Mouse (Mus musculus) cortical plate, adult 2 months (tissue): ENCODE data around the gene Aox3. TPM values are rescaled to one million over a fixed set of nuclear protein-coding genes. Genes with fewer than 3 reads are reported as not detected.

ENCODE experiments used
- H3K27ac ChIP-seq: fragments of 200-500 bp; 2 replicates; pipeline ENCODE4 v1.5.1; 2012; ENCODE audit warnings: low read length, control low read depth, inconsistent platforms; ENCODE audit not compliant: insufficient read depth
- H3K4me1 ChIP-seq: fragments of 200-500 bp; 2 replicates; pipeline ENCODE4 v1.6.1; 2011; ENCODE audit warnings: low read length; ENCODE audit not compliant: control insufficient read depth, insufficient read depth
- H3K4me3 ChIP-seq: fragments of 200-500 bp; 2 replicates; pipeline ENCODE4 v1.5.1; 2011; ENCODE audit warnings: mild to moderate bottlenecking, low read length, control low read depth; ENCODE audit not compliant: insufficient read depth
- CTCF ChIP-seq: fragments of 200-500 bp; IDR thresholded peaks from 2 replicates; pipeline ENCODE4 v1.5.1; 2011; ENCODE audit warnings: mild to moderate bottlenecking, control low read depth, low read length; ENCODE audit not compliant: insufficient read depth; ENCODE audit errors: extremely low read depth
- POLR2A ChIP-seq: fragments of 200-500 bp; IDR thresholded peaks from 2 replicates; pipeline ENCODE4 v1.6.1; 2011; ENCODE audit warnings: mild to moderate bottlenecking, low read length, control low read depth; ENCODE audit not compliant: insufficient read depth; ENCODE audit errors: extremely low read depth
- polyA plus RNA-seq: library from polyadenylated mRNA; depleted of rRNA; stranded (reverse); fragments of >200 nt; gene quantifications from 2 replicates; pipeline ENCODE4 v1.2.3, GENCODE M21; 2012

Aox3 gene
- polyA plus RNA-seq, 1 experiment = 1.2 TPM

- H3K27ac ChIP-seq = no peak overlapping the region
- no peaks in the 10 kb centered on the region for H3K4me1 ChIP-seq
- no peak overlapping the region for H3K4me3 ChIP-seq
- TF ChIP-seq POLR2A (no peak), CTCF (no peak)
These were observed 5.3 kb downstream of the Aox3 start for GRCm38 (mm10) chr1:58118231-58118630.

GRCm38 (mm10) chr1:58124901-58125300 is 12.0 kb downstream of the Aox3 start:
- H3K4me1 ChIP-seq = no peaks in the 10 kb centered on the region
- H3K4me3 ChIP-seq = no peak overlapping the region
- no peak overlapping the region for H3K27ac ChIP-seq
- no peak for TF ChIP-seq POLR2A
- TF ChIP-seq CTCF = no peak

- TF ChIP-seq CTCF (no peak), POLR2A (no peak)
- Histone ChIP-seq H3K27ac (no peak overlapping the region), H3K4me3 (no peak overlapping the region), H3K4me1 (no peaks in the 10 kb centered on the region)
These were observed 25.0 kb downstream of the Aox3 start for GRCm38 (mm10) chr1:58137891-58138290.

GRCm38 (mm10) chr1:58138986-58139385 is 26.1 kb downstream of the Aox3 start:
- H3K27ac ChIP-seq = no peak overlapping the region
- TF ChIP-seq POLR2A (no peak), CTCF (0 out of 2 replicates have a peak, but pooled peaks have one; percentile 1)
- no peak overlapping the region for H3K4me3 ChIP-seq
- no peaks in the 10 kb centered on the region for H3K4me1 ChIP-seq

GRCm38 (mm10) chr1:58140607-58141006 is 27.7 kb downstream of the Aox3 start:
- H3K4me1 ChIP-seq = no peaks in the 10 kb centered on the region
- no peak overlapping the region for H3K4me3 ChIP-seq
- H3K27ac ChIP-seq = no peak overlapping the region
- no peak for TF ChIP-seq CTCF
- no peak for TF ChIP-seq POLR2A

GRCm38 (mm10) chr1:58144384-58145069 is 31.6 kb downstream of the Aox3 start:
- TF ChIP-seq CTCF (peak; percentile 45), POLR2A (no peak)
- no peaks in the 10 kb centered on the region for H3K4me1 ChIP-seq
- no peak overlapping the region for H3K4me3 ChIP-seq
- no peak overlapping the region for H3K27ac ChIP-seq

- Histone ChIP-seq H3K4me3 (no peak overlapping the region), H3K4me1 (no peaks in the 10 kb centered on the region), H3K27ac (no peak overlapping the region)
- no peak for TF ChIP-seq CTCF
- no peak for TF ChIP-seq POLR2A
These were observed 33.1 kb downstream of the Aox3 start for GRCm38 (mm10) chr1:58146026-58146425.

GRCm38 (mm10) chr1:58147776-58148175 is 34.8 kb downstream of the Aox3 start:
- TF ChIP-seq CTCF (no peak), POLR2A (no peak)
- Histone ChIP-seq H3K4me3 (no peak overlapping the region), H3K4me1 (no peaks in the 10 kb centered on the region), H3K27ac (no peak overlapping the region)

GRCm38 (mm10) chr1:58152247-58152646 is 39.3 kb downstream of the Aox3 start:
- TF ChIP-seq POLR2A = no peak
- no peak for TF ChIP-seq CTCF
- Histone ChIP-seq H3K4me3 (no peak overlapping the region), H3K4me1 (no peaks in the 10 kb centered on the region), H3K27ac (no peak overlapping the region)

- Histone ChIP-seq H3K4me3 (no peak overlapping the region), H3K27ac (no peak overlapping the region), H3K4me1 (no peaks in the 10 kb centered on the region)
- no peak for TF ChIP-seq POLR2A
- peak; percentile 70 for TF ChIP-seq CTCF
These were observed 43.8 kb downstream of the Aox3 start for GRCm38 (mm10) chr1:58156747-58157146.
